Mouse (Mus musculus) stomach, embryonic 15.5 days (tissue): ENCODE data around the gene Dpf3. TPM values are rescaled to one million over a fixed set of nuclear protein-coding genes. Genes with fewer than 3 reads are reported as not detected.

Experiments
- ATAC-seq: fragments of 200-750 bp; cut with Nextera tagmentation; 2 replicates; pipeline ENCODE4 v1.8.0; 2017; ENCODE audit warnings: low read depth, moderate number of reproducible peaks, moderate TSS enrichment; ENCODE audit not compliant: insufficient read depth, low FRiP score
- H3K27ac ChIP-seq: fragments of 300-500 bp; sonication (generic); 2 replicates; pipeline ENCODE4 v1.5.1; 2015; ENCODE audit warnings: mild to moderate bottlenecking, inconsistent platforms
- H3K27me3 ChIP-seq: fragments of 300-500 bp; sonication (generic); replicated peaks from 2 replicates; pipeline ENCODE4 v1.6.1; 2015; ENCODE audit warnings: inconsistent platforms
- H3K36me3 ChIP-seq: fragments of 300-500 bp; sonication (generic); 2 replicates; pipeline ENCODE4 v1.6.1; 2015; ENCODE audit warnings: inconsistent platforms
- H3K4me1 ChIP-seq: fragments of 300-500 bp; sonication (generic); 2 replicates; pipeline ENCODE4 v1.6.1; 2015; ENCODE audit warnings: inconsistent platforms
- H3K4me2 ChIP-seq: fragments of 300-500 bp; sonication (generic); 2 replicates; pipeline ENCODE4 v1.6.1; 2015; ENCODE audit warnings: mild to moderate bottlenecking, inconsistent platforms
- H3K4me3 ChIP-seq: fragments of 300-500 bp; sonication (generic); replicated peaks from 2 replicates; pipeline ENCODE4 v1.5.1; 2015; ENCODE audit warnings: inconsistent platforms
- H3K9ac ChIP-seq: fragments of 300-500 bp; sonication (generic); 2 replicates; pipeline ENCODE4 v1.6.1; 2015; ENCODE audit warnings: inconsistent platforms
- H3K9me3 ChIP-seq: fragments of 300-500 bp; sonication (generic); 2 replicates; pipeline ENCODE4 v1.6.1; 2016; ENCODE audit warnings: inconsistent platforms
- WGBS: fragments of 180-500 bp; shearing (Covaris S2); methylation state at CpG from one replicate; pipeline ENCODE4 v1.1.7; 2015; 5-methylcytosine and 5-hydroxymethylcytosine counted together
- polyA plus RNA-seq: library from polyadenylated mRNA; unstranded; fragments of >200 nt; fragmentation: Nextera tagmentation; extraction: Ambion mirVana; gene quantifications from 2 replicates; pipeline ENCODE4 v1.2.1, GENCODE M21; 2015

The Dpf3 gene
- 4.6 TPM in 2 replicates for polyA plus RNA-seq

- Histone ChIP-seq H3K27me3 (peaks cover 12% of the 10 kb centered on the region; the same call in 1 of the 2 replicates), H3K4me3 (peak within 1 kb of the TSS; percentile 70), H3K36me3 (no peaks in the 10 kb centered on the region), H3K4me1 (peaks cover 19% of the 10 kb centered on the region), H3K4me2 (peak within 1 kb of the TSS; percentile 100), H3K9ac (peak within 1 kb of the TSS; percentile 54), H3K9me3 (no peaks in the 10 kb centered on the region), H3K27ac (peak within 1 kb of the TSS; percentile 69)
- ATAC-seq, result peak; percentile 97
- WGBS, result under 1% methylated on average over 31 of the region's 31 CpGs
Measured at GRCm38 (mm10) chr12:83487476-83487991, at the start of gene Dpf3. Gene Dpf3, minus strand, starts transcription at chr12:83487716.

GRCm38 (mm10) chr12:83536039-83536438 lies 48.5 kb upstream of the Dpf3 start:
- 0 out of 2 replicates have a peak, but pooled peaks cover 6% of the 10 kb centered on the region for H3K4me1 ChIP-seq
- H3K9me3 ChIP-seq, result no peaks in the 10 kb centered on the region
- no peak overlapping the region for H3K27ac ChIP-seq
- 54% methylated on average over 9 of the region's 9 CpGs for WGBS
- H3K9ac ChIP-seq, result no peak overlapping the region
- H3K27me3 ChIP-seq, result no peaks in the 10 kb centered on the region
- H3K4me3 ChIP-seq, result no peak overlapping the region
- no peak for ATAC-seq
- H3K4me2 ChIP-seq, result no peak overlapping the region
- peaks cover 16% of the 10 kb centered on the region; the same call in 1 of the 2 replicates for H3K36me3 ChIP-seq

- ATAC-seq, result no peak
- no peak overlapping the region for H3K4me2 ChIP-seq
- no peaks in the 10 kb centered on the region for H3K9me3 ChIP-seq
- no peak overlapping the region for H3K9ac ChIP-seq
- H3K4me1 ChIP-seq, result 0 out of 2 replicates have a peak, but pooled peaks cover 6% of the 10 kb centered on the region
- 74% methylated on average over 11 of the region's 11 CpGs for WGBS
- H3K4me3 ChIP-seq, result no peak overlapping the region
- no peak overlapping the region for H3K27ac ChIP-seq
- peaks cover 14% of the 10 kb centered on the region; the same call in 1 of the 2 replicates for H3K36me3 ChIP-seq
- no peaks in the 10 kb centered on the region for H3K27me3 ChIP-seq
Measured at GRCm38 (mm10) chr12:83535428-83535827, 47.9 kb upstream of the Dpf3 start.

GRCm38 (mm10) chr12:83534190-83534589 lies 46.7 kb upstream of the Dpf3 start:
- no peaks in the 10 kb centered on the region for H3K9me3 ChIP-seq
- no peak for ATAC-seq
- H3K4me2 ChIP-seq, result no peak overlapping the region
- H3K27ac ChIP-seq, result no peak overlapping the region
- 77% methylated on average over 3 of the region's 3 CpGs for WGBS
- no peak overlapping the region for H3K9ac ChIP-seq
- H3K4me3 ChIP-seq, result no peak overlapping the region
- no peaks in the 10 kb centered on the region for H3K27me3 ChIP-seq
- H3K4me1 ChIP-seq, result 0 out of 2 replicates have a peak, but pooled peaks cover 6% of the 10 kb centered on the region
- H3K36me3 ChIP-seq, result peaks cover 19% of the 10 kb centered on the region

GRCm38 (mm10) chr12:83532966-83533365 lies 45.5 kb upstream of the Dpf3 start:
- WGBS, result 89% methylated on average over 3 of the region's 3 CpGs
- Histone ChIP-seq H3K27me3 (no peaks in the 10 kb centered on the region), H3K27ac (no peak overlapping the region), H3K9me3 (no peaks in the 10 kb centered on the region), H3K4me3 (no peak overlapping the region), H3K4me2 (no peak overlapping the region), H3K9ac (no peak overlapping the region), H3K36me3 (peaks cover 15% of the 10 kb centered on the region), H3K4me1 (0 out of 2 replicates have a peak, but pooled peaks cover 6% of the 10 kb centered on the region)
- no peak for ATAC-seq

GRCm38 (mm10) chr12:83531992-83532391 lies 44.5 kb upstream of the Dpf3 start:
- Histone ChIP-seq H3K4me3 (no peak overlapping the region), H3K36me3 (peaks cover 15% of the 10 kb centered on the region), H3K9me3 (no peaks in the 10 kb centered on the region), H3K9ac (no peak overlapping the region), H3K27me3 (no peaks in the 10 kb centered on the region), H3K27ac (no peak overlapping the region), H3K4me2 (no peak overlapping the region), H3K4me1 (0 out of 2 replicates have a peak, but pooled peaks cover 6% of the 10 kb centered on the region)
- no peak for ATAC-seq
- 80% methylated on average over 6 of the region's 6 CpGs for WGBS

- H3K9ac ChIP-seq, result no peak overlapping the region
- ATAC-seq, result no peak
Measured at GRCm38 (mm10) chr12:83528665-83529064, 41.1 kb upstream of the Dpf3 start.

GRCm38 (mm10) chr12:83527816-83528215 lies 40.3 kb upstream of the Dpf3 start:
- H3K4me3 ChIP-seq, result no peak overlapping the region
- WGBS, result 72% methylated on average over 6 of the region's 6 CpGs
- no peaks in the 10 kb centered on the region for H3K9me3 ChIP-seq
- no peak for ATAC-seq
- peaks cover 9% of the 10 kb centered on the region for H3K36me3 ChIP-seq
- no peaks in the 10 kb centered on the region for H3K27me3 ChIP-seq
- H3K9ac ChIP-seq, result no peak overlapping the region
- H3K27ac ChIP-seq, result no peak overlapping the region
- H3K4me2 ChIP-seq, result no peak overlapping the region
- H3K4me1 ChIP-seq, result peaks cover 2% of the 10 kb centered on the region; the same call in 1 of the 2 replicates

More at GRCm38 (mm10) chr12:83528665-83529064, 41.1 kb upstream of the Dpf3 start:
- H3K36me3 ChIP-seq, result peaks cover 11% of the 10 kb centered on the region
- H3K9me3 ChIP-seq, result no peaks in the 10 kb centered on the region
- 84% methylated on average over 5 of the region's 5 CpGs for WGBS
- no peaks in the 10 kb centered on the region; the same call in 1 of the 2 replicates for H3K4me1 ChIP-seq
- no peak overlapping the region for H3K4me2 ChIP-seq
- H3K27me3 ChIP-seq, result no peaks in the 10 kb centered on the region
- H3K27ac ChIP-seq, result no peak overlapping the region
- H3K4me3 ChIP-seq, result no peak overlapping the region

- no peak overlapping the region for H3K4me3 ChIP-seq
- ATAC-seq, result peak; percentile 33; the same call in 1 of the 2 replicates
- H3K4me1 ChIP-seq, result peaks cover 10% of the 10 kb centered on the region
- H3K9ac ChIP-seq, result no peak overlapping the region
- H3K27me3 ChIP-seq, result no peaks in the 10 kb centered on the region
- peaks cover 5% of the 10 kb centered on the region for H3K36me3 ChIP-seq
- H3K4me2 ChIP-seq, result no peak overlapping the region
- H3K9me3 ChIP-seq, result no peaks in the 10 kb centered on the region
- no peak overlapping the region; the same call in 1 of the 2 replicates for H3K27ac ChIP-seq
- WGBS, result 74% methylated on average over 18 of the region's 18 CpGs
Measured at GRCm38 (mm10) chr12:83525822-83526544, 38.5 kb upstream of the Dpf3 start.

GRCm38 (mm10) chr12:83524329-83524728 lies 36.8 kb upstream of the Dpf3 start:
- Histone ChIP-seq H3K4me1 (peaks cover 10% of the 10 kb centered on the region), H3K4me2 (no peak overlapping the region), H3K9me3 (no peaks in the 10 kb centered on the region), H3K27ac (no peak overlapping the region), H3K27me3 (no peaks in the 10 kb centered on the region), H3K36me3 (no peaks in the 10 kb centered on the region), H3K9ac (no peak overlapping the region), H3K4me3 (no peak overlapping the region)
- ATAC-seq, result no peak
- 81% methylated on average over 5 of the region's 5 CpGs for WGBS

GRCm38 (mm10) chr12:83523892-83524291 lies 36.4 kb upstream of the Dpf3 start:
- Histone ChIP-seq H3K4me2 (no peak overlapping the region), H3K9me3 (no peaks in the 10 kb centered on the region), H3K36me3 (no peaks in the 10 kb centered on the region), H3K9ac (no peak overlapping the region), H3K27me3 (no peaks in the 10 kb centered on the region), H3K4me3 (no peak overlapping the region), H3K27ac (no peak overlapping the region), H3K4me1 (peaks cover 10% of the 10 kb centered on the region)
- 77% methylated on average over 4 of the region's 4 CpGs for WGBS
- no peak for ATAC-seq

GRCm38 (mm10) chr12:83523056-83523455 lies 35.5 kb upstream of the Dpf3 start:
- Histone ChIP-seq H3K36me3 (no peaks in the 10 kb centered on the region), H3K9me3 (no peaks in the 10 kb centered on the region), H3K4me1 (peaks cover 10% of the 10 kb centered on the region), H3K4me2 (no peak overlapping the region), H3K4me3 (no peak overlapping the region), H3K27ac (no peak overlapping the region), H3K9ac (no peak overlapping the region), H3K27me3 (no peaks in the 10 kb centered on the region)
- 92% methylated on average over 6 of the region's 6 CpGs for WGBS
- ATAC-seq, result no peak
